Mouse (Mus musculus) adrenal gland, adult 2 months (tissue): ENCODE measurements around the gene Lats2. TPM values are rescaled to one million over a fixed set of nuclear protein-coding genes. Genes with fewer than 3 reads are reported as not detected.
"Not testable (repeated sequence)": the region's sequence is repeated elsewhere in the genome, so short reads cannot be mapped to it uniquely, and the experiment has no call there.

Experiments used
- DNase-seq: peaks from one replicate; pipeline ENCODE4 v3.0.0; 2021
- polyA plus RNA-seq: library from polyadenylated mRNA; depleted of rRNA; stranded (reverse); fragments of >200 nt; gene quantifications from 2 replicates; pipeline ENCODE4 v1.2.3, GENCODE M21; 2012
- total RNA-seq, 2 experiments: library from RNA; stranded (reverse); gene quantifications; 2 replicates each; pipeline ENCODE4 v1.2.3; 2021

Lats2 gene
- total and polyA plus RNA-seq, 3 experiments: 43.0 to 94.2 (median 44.4) TPM

DNA sequence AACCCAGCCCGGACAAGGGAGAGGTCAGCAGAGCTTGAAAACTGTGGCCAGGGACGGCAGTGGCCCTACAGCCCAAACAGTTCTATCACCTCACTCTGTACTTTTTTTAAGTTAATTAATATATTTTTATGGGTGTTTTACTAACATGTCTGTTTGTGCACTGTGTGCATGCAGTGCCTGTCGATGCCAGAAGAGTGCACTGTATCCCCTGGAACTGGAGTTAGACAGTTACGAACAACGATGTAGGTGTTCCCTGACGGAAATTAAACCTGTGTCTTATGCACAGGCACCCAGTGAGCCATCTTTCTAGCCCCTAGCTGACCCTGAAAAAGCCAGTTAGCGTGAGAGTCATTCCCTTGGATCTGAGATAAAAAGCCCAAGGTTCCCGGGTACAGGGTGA, 62.6 kb downstream of the Lats2 start:
- no peak for DNase-seq

GRCm38 (mm10) chr14:57694246-57694645, 63.9 kb downstream of the Lats2 start:
- no peak for DNase-seq

DNA sequence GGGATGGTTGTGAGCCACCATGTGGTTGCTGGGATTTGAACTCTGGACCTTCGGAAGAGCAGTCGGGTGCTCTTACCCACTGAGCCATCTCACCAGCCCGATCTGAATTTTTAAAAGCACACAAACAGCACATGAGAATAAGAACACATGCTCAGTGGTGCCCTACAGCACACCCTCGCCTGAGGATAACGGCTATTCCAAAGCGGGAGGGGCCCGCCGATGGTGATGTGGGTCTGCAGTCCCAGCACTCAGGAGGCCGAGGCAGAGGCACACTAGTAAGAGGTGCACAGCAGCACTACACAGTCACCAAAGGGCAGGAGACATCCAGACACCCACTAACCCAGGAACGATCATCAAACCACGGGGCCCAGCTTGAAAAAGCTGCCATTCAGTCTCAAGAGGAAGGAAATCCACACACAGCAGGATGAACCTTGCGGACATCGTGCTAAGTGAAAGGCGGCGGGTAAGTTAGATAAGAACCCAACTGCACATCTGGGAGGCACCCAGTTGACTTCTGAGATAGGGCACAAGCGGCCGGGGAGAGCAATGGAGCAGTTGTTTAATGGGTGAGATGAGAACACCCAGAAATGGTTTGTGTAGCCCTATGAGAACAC, 65.6 kb downstream of the Lats2 start:
- no peak for DNase-seq

DNA sequence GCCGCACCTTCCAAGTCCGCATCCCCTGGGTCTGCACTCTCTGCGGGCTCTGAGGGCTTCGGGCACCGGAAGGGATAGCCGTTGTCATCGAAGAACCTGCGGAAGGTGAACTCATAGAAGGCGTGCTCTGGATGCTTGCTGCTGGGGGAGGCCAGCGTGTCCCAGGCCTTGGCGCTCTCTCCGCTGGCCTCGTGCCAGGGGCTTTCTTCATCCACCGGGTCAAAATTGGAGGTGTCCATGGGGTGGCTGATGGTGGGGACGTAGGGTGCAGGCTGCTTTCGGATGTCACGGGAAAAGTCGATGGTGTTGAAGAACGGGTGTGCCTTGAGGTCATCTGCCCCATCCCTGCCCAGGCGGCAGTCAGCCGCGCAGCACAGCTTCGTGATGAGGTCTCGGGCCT, 66.9 kb downstream of the Lats2 start:
- no peak for DNase-seq

GRCm38 (mm10) chr14:57690681-57691080, 67.5 kb downstream of the Lats2 start:
- DNase-seq: no peak

DNA sequence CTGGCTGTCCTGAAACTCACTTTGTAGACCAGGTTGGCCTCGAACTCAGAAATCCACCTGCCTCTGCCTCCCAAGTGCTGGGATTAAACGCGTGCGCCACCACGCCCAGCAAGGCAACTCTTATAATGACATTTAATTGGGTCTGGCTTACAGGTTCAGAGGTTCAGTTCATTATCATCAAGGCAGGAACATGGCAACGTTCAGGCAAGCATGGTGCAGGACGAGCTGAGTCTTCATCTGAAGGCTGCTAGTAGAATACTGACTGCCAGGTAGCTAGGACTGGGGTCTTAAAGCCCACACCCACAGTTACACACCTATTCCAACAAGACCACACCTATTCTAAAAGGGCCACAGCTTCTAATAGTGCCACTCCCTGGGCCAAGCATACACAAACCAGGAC, 70.1 kb downstream of the Lats2 start:
- DNase-seq: not testable (repeated sequence)

DNA sequence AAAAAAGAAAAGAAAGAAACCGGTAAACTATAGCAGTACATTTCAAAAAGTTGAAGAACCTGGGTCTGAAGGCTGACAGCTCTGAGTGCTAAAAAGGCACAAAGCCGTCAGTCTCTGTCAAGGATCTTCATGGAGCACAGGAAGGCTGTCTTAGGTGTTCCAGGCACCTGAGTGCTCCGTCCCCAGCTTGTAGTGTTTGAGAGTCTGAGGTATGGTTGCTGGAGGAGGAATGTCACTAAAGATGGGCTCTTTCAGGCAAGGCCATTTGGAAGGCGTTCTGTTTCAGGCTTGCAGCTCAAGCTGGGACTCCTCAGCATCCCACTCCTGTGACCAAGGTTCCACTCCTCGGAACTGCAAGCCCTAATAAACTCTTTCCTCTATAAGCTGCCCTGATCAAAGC, 70.7 kb downstream of the Lats2 start:
- DNase-seq: no peak

- DNase-seq: no peak
These were observed 71.5 kb downstream of the Lats2 start for GRCm38 (mm10) chr14:57686647-57687046.

DNA sequence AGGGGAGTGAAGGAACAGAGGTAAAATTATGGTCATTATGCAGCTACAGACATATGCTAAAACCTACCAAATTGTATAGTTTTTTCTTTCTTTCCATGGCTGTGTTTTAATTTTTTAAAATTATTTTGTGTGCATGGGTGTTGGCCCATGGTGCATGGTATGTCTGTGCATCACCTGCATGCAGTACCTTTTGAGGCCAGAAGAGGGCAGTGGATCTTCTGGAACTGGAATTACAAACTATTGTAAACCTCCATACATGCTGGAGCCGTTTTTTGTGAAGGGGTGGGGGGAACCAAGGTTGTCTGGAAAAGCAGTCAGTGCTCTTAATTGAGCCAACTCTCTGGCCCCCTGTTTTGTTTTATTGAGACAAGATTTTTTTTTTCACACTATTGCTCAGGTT, 73.6 kb downstream of the Lats2 start:
- peak; percentile 44 for DNase-seq

DNA sequence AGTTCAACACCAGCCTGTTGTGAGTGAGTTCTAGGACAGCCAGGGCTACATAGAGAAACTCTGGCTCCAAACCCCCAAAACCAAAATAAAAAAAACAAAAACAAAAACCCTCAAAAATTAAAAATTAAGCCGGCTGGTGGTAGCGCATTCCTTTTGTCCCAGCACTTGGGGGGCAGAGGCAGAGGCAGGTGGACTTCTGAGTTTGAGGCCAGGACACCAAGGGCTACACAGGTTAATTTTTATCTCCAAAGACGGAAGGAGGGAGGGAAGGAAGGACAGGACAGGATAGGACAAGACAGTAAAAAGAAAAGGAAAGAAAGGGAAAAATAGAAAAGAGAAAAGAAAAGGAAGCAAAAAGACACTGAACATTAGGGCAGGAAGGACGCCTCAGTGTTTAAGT, 75.4 kb downstream of the Lats2 start:
- DNase-seq: no peak

GRCm38 (mm10) chr14:57679958-57680535, 78.1 kb downstream of the Lats2 start:
- DNase-seq: peak; percentile 82

- DNase-seq: no peak
These were observed 78.7 kb downstream of the Lats2 start for GRCm38 (mm10) chr14:57679523-57679922.

DNA sequence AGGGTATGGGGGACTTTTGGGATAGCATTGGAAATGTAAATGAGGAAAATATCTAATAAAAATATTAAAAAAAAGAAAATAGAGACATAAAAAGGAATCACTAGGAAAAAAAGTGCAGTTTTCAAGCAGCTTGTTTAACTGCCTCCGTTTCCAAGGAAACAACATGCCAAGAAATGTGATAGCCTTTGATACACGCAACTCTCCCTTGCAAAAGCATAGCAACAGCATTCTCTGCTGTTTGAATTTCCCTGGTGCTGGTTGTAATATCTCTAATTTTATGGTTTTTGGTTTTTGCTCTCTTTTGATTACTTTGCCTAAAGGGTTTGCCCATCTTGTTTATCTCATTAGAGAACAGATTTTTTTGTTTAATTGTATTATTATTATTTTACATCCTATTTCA, 82.7 kb downstream of the Lats2 start:
- DNase-seq: no peak

GRCm38 (mm10) chr14:57665628-57665950, 92.6 kb downstream of the Lats2 start:
- DNase-seq: no peak

- DNase-seq: peak; percentile 92
These were observed 93.2 kb downstream of the Lats2 start, which contains the start of gene Xpo4 for GRCm38 (mm10) chr14:57664822-57665627. Gene Xpo4 (minus strand): TSS chr14:57665430.

GRCm38 (mm10) chr14:57664311-57664821, 93.8 kb downstream of the Lats2 start:
- peak; percentile 81 for DNase-seq

GRCm38 (mm10) chr14:57663630-57664029, 94.6 kb downstream of the Lats2 start:
- DNase-seq: peak; percentile 29

GRCm38 (mm10) chr14:57658301-57658700, 99.9 kb downstream of the Lats2 start:
- DNase-seq: no peak

- no peak for DNase-seq
These were observed 100.7 kb downstream of the Lats2 start for GRCm38 (mm10) chr14:57657500-57657899.

GRCm38 (mm10) chr14:57656519-57656918, 101.7 kb downstream of the Lats2 start:
- not testable (repeated sequence) for DNase-seq

- DNase-seq: no peak
These were observed 108.7 kb downstream of the Lats2 start for GRCm38 (mm10) chr14:57649501-57649900.

DNA sequence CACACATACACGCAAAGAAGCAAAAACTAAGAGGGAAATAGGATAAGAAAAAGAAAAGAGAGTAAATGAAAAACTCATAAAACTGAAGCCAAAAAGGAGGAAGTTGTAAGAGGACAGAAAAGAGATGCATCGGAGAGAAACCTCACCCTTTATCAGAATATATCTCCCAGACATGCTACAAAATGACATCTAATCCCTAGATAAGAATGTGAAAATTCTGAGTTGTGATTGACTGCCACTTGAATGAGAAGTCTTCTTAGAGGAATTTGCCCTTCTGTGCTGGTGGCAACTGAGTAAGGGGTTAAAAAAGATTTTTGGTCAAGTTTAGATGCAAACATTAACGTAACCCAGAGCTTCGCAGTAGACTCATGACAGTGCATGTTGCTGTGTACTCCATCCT, 112.0 kb downstream of the Lats2 start:
- no peak for DNase-seq
